Mouse (Mus musculus) heart, postnatal 0 days (tissue): ENCODE measurements around the gene Mrpl54. TPM values are rescaled to one million over a fixed set of nuclear protein-coding genes. Genes with fewer than 3 reads are reported as not detected.

Experiments
- ATAC-seq: fragments of 200-750 bp; cut with Nextera tagmentation; 2 replicates; pipeline ENCODE4 v1.8.0; 2017; ENCODE audit warnings: low read depth, moderate number of reproducible peaks, moderate library complexity; ENCODE audit not compliant: insufficient read depth
- DNase-seq: peaks from one replicate; pipeline ENCODE4 v3.0.0-alpha.2; 2016; ENCODE audit warnings: low spot score
- H3K27ac ChIP-seq: fragments of 300-500 bp; sonication (generic); 2 replicates; pipeline ENCODE4 v1.5.1; 2014; ENCODE audit warnings: low read depth, mild to moderate bottlenecking
- H3K27me3 ChIP-seq: fragments of 300-500 bp; sonication (generic); 2 replicates; pipeline ENCODE4 v1.6.1; 2014; ENCODE audit warnings: low read length, mixed read lengths; ENCODE audit not compliant: control insufficient read depth, insufficient read depth
- H3K36me3 ChIP-seq: fragments of 300-500 bp; sonication (generic); replicated peaks from 2 replicates; pipeline ENCODE4 v1.6.1; 2014; ENCODE audit warnings: low read length, mixed read lengths; ENCODE audit not compliant: control insufficient read depth, insufficient read depth
- H3K4me1 ChIP-seq: fragments of 300-500 bp; sonication (generic); 2 replicates; pipeline ENCODE4 v1.6.1; 2014; ENCODE audit warnings: antibody characterized with exemption; ENCODE audit not compliant: control insufficient read depth, insufficient read depth
- H3K4me2 ChIP-seq: fragments of 300-500 bp; sonication (generic); 2 replicates; pipeline ENCODE4 v1.6.1; 2014; ENCODE audit warnings: low read depth, mild to moderate bottlenecking, low read length, moderate library complexity
- H3K4me3 ChIP-seq: fragments of 300-500 bp; sonication (generic); 2 replicates; pipeline ENCODE4 v1.5.1; 2014; ENCODE audit warnings: low read depth, low read length
- H3K9ac ChIP-seq: fragments of 300-500 bp; sonication (generic); replicated peaks from 2 replicates; pipeline ENCODE4 v1.6.1; 2014; ENCODE audit warnings: low read depth, low read length, mixed read lengths
- H3K9me3 ChIP-seq: fragments of 300-500 bp; sonication (generic); replicated peaks from 2 replicates; pipeline ENCODE4 v1.6.1; 2016; ENCODE audit warnings: low read length; ENCODE audit not compliant: control insufficient read depth
- CTCF ChIP-seq: IDR thresholded peaks from 2 replicates; pipeline ENCODE4 v1.5.1; 2016; ENCODE audit warnings: antibody characterized with exemption, control low read depth, low read depth
- EP300 ChIP-seq: IDR thresholded peaks from 2 replicates; pipeline ENCODE4 v1.6.1; 2016; ENCODE audit warnings: antibody characterized with exemption, low read depth
- WGBS: fragments of 180-500 bp; shearing (Covaris S2); extraction: QIAGEN DNeasy Blood & Tissue Kit; methylation state at CpG from one replicate; pipeline ENCODE4 v1.1.7; 2014; 5-methylcytosine and 5-hydroxymethylcytosine counted together
- polyA plus RNA-seq: library from polyadenylated mRNA; unstranded; fragments of >200 nt; fragmentation: Nextera tagmentation; extraction: Ambion mirVana; gene quantifications from 2 replicates; pipeline ENCODE4 v1.2.1, GENCODE M21; 2015
- total RNA-seq: library from RNA; depleted of rRNA; stranded (reverse); fragments of >200 nt; gene quantifications from 2 replicates; pipeline ENCODE4 v1.2.3, GENCODE M21; 2014; ENCODE audit warnings: low replicate concordance; rRNA removed

The Mrpl54 gene
- total RNA-seq: 272 and 288 TPM in 2 replicates
- 264 and 272 TPM in 2 replicates for polyA plus RNA-seq

- TF ChIP-seq EP300 (no peak), CTCF (no peak)
- Histone ChIP-seq H3K4me1 (peaks cover 7% of the 10 kb centered on the region; the same call in 1 of the 2 replicates), H3K9me3 (no peaks in the 10 kb centered on the region), H3K9ac (peak within 1 kb of the TSS; percentile 86), H3K36me3 (peaks cover 26% of the 10 kb centered on the region), H3K4me2 (peak within 1 kb of the TSS; percentile 82), H3K27me3 (no peaks in the 10 kb centered on the region), H3K4me3 (peak within 1 kb of the TSS; percentile 81), H3K27ac (peak within 1 kb of the TSS; percentile 76)
- peak; percentile 95 for DNase-seq
- peak; percentile 94 for ATAC-seq
- under 1% methylated on average over 48 of the region's 48 CpGs for WGBS
Observed at GRCm38 (mm10) chr10:81266211-81267105, at the start of gene Mrpl54, which contains the start of gene Apba3. TSS of gene Mrpl54 (minus strand) at chr10:81266934. TSS of gene Apba3 (plus strand) at chr10:81266960.

- Histone ChIP-seq H3K4me3 (no peak overlapping the region), H3K27ac (no peak overlapping the region), H3K4me1 (peaks cover 13% of the 10 kb centered on the region; the same call in 1 of the 2 replicates), H3K4me2 (no peak overlapping the region), H3K36me3 (peaks cover 72% of the 10 kb centered on the region), H3K9me3 (no peaks in the 10 kb centered on the region), H3K27me3 (no peaks in the 10 kb centered on the region), H3K9ac (no peak overlapping the region)
- WGBS: 86% methylated on average over 16 of the region's 16 CpGs
- TF ChIP-seq EP300 (no peak), CTCF (no peak)
- DNase-seq (no peak), ATAC-seq (no peak)
Observed at GRCm38 (mm10) chr10:81315587-81315986, 48.9 kb upstream of the Mrpl54 start.

- Histone ChIP-seq H3K4me1 (peaks cover 6% of the 10 kb centered on the region; the same call in 1 of the 2 replicates), H3K27ac (no peak overlapping the region), H3K9ac (no peak overlapping the region), H3K4me3 (no peak overlapping the region), H3K4me2 (no peak overlapping the region), H3K36me3 (peaks cover 83% of the 10 kb centered on the region), H3K9me3 (no peaks in the 10 kb centered on the region), H3K27me3 (no peaks in the 10 kb centered on the region)
- no peak for ATAC-seq
- no peak for TF ChIP-seq EP300
- TF ChIP-seq CTCF: no peak
- DNase-seq: no peak
- WGBS: 78% methylated on average over 7 of the region's 7 CpGs
Observed at GRCm38 (mm10) chr10:81314201-81314600, 47.5 kb upstream of the Mrpl54 start.

GRCm38 (mm10) chr10:81313581-81313980 is 46.8 kb upstream of the Mrpl54 start:
- no peak overlapping the region for H3K9ac ChIP-seq
- H3K27me3 ChIP-seq: no peaks in the 10 kb centered on the region
- ATAC-seq (no peak), DNase-seq (no peak)
- H3K4me1 ChIP-seq: no peaks in the 10 kb centered on the region; the same call in 1 of the 2 replicates
- WGBS: 89% methylated on average over 13 of the region's 13 CpGs
- no peaks in the 10 kb centered on the region for H3K9me3 ChIP-seq
- TF ChIP-seq CTCF (no peak), EP300 (no peak)
- H3K4me3 ChIP-seq: no peak overlapping the region
- H3K36me3 ChIP-seq: peaks cover 86% of the 10 kb centered on the region
- H3K4me2 ChIP-seq: no peak overlapping the region
- no peak overlapping the region for H3K27ac ChIP-seq

GRCm38 (mm10) chr10:81309571-81309970 is 42.8 kb upstream of the Mrpl54 start:
- TF ChIP-seq EP300: no peak
- no peak for TF ChIP-seq CTCF
- Histone ChIP-seq H3K4me1 (no peaks in the 10 kb centered on the region), H3K4me2 (no peak overlapping the region), H3K4me3 (no peak overlapping the region), H3K9me3 (no peaks in the 10 kb centered on the region), H3K27ac (no peak overlapping the region), H3K36me3 (peaks cover 87% of the 10 kb centered on the region), H3K9ac (no peak overlapping the region), H3K27me3 (no peaks in the 10 kb centered on the region)
- 89% methylated on average over 5 of the region's 5 CpGs for WGBS
- no peak for ATAC-seq
- DNase-seq: no peak
